Mouse (Mus musculus): ENCODE measurements around the gene 4933417A18Rik. TPM values are rescaled to one million over a fixed set of nuclear protein-coding genes. Genes with fewer than 3 reads are reported as not detected.
"Not testable (repeated sequence)": the region's sequence is repeated elsewhere in the genome, so short reads cannot be mapped to it uniquely, and the experiment has no call there.

4933417A18Rik gene
- not detected for total RNA-seq (2022)

- no peak for DNase-seq (ENCODE audit: low spot score)
These were observed at the start of gene 4933417A18Rik, which contains the start of gene Fam217a for GRCm38 (mm10) chr13:34924210-34924609. 4933417A18Rik (plus strand) TSS chr13:34924409. Fam217a (minus strand) TSS chr13:34924310.

GRCm38 (mm10) chr13:34874736-34875135 lies 49.5 kb upstream of the 4933417A18Rik start:
- DNase-seq (ENCODE audit: low spot score): not testable (repeated sequence)

GRCm38 (mm10) chr13:34875166-34875710 lies 49.0 kb upstream of the 4933417A18Rik start, which contains the start of gene Prpf4b:
Prpf4b (plus strand) TSS chr13:34875302.
- DNase-seq (ENCODE audit: low spot score): peak; percentile 93

GRCm38 (mm10) chr13:34875741-34876445 lies 48.3 kb upstream of the 4933417A18Rik start:
- peak; percentile 35 for DNase-seq (ENCODE audit: low spot score)

- no peak for DNase-seq (ENCODE audit: low spot score)
These were observed 47.7 kb upstream of the 4933417A18Rik start for GRCm38 (mm10) chr13:34876481-34876880.

- no peak for DNase-seq (ENCODE audit: low spot score)
These were observed 31.3 kb upstream of the 4933417A18Rik start for GRCm38 (mm10) chr13:34892871-34893270.

- DNase-seq (ENCODE audit: low spot score): no peak
These were observed 9.6 kb upstream of the 4933417A18Rik start for GRCm38 (mm10) chr13:34914614-34915013.

GRCm38 (mm10) chr13:34916520-34917167 lies 7.6 kb upstream of the 4933417A18Rik start:
- no peak for DNase-seq (ENCODE audit: low spot score)

GRCm38 (mm10) chr13:34934931-34935644 lies 10.9 kb downstream of the 4933417A18Rik start:
- no peak for DNase-seq (ENCODE audit: low spot score)

- no peak for DNase-seq (ENCODE audit: low spot score)
These were observed 18.2 kb downstream of the 4933417A18Rik start for GRCm38 (mm10) chr13:34942370-34942769.

- not testable (repeated sequence) for DNase-seq (ENCODE audit: low spot score)
These were observed 27.2 kb downstream of the 4933417A18Rik start for GRCm38 (mm10) chr13:34951437-34951836.

GRCm38 (mm10) chr13:34956901-34957300 lies 32.7 kb downstream of the 4933417A18Rik start:
- no peak for DNase-seq (ENCODE audit: low spot score)

- DNase-seq (ENCODE audit: low spot score): not testable (repeated sequence)
These were observed 33.9 kb downstream of the 4933417A18Rik start for GRCm38 (mm10) chr13:34958158-34958557.

GRCm38 (mm10) chr13:34960996-34961770 lies 37.0 kb downstream of the 4933417A18Rik start:
- DNase-seq (ENCODE audit: low spot score): no peak

GRCm38 (mm10) chr13:34963511-34964397 lies 39.5 kb downstream of the 4933417A18Rik start, which contains the start of gene Eci3:
Eci3 (minus strand) TSS chr13:34963810.
- DNase-seq (ENCODE audit: low spot score): peak; percentile 36

GRCm38 (mm10) chr13:34964419-34964818 lies 40.2 kb downstream of the 4933417A18Rik start:
- no peak for DNase-seq (ENCODE audit: low spot score)

GRCm38 (mm10) chr13:34964866-34965265 lies 40.7 kb downstream of the 4933417A18Rik start:
- no peak for DNase-seq (ENCODE audit: low spot score)

- not testable (repeated sequence) for DNase-seq (ENCODE audit: low spot score)
These were observed 41.4 kb downstream of the 4933417A18Rik start for GRCm38 (mm10) chr13:34965647-34966046.

- DNase-seq (ENCODE audit: low spot score): not testable (repeated sequence)
These were observed 48.2 kb downstream of the 4933417A18Rik start for GRCm38 (mm10) chr13:34972456-34972855.

GRCm38 (mm10) chr13:34973149-34973548 lies 48.9 kb downstream of the 4933417A18Rik start:
- no peak for DNase-seq (ENCODE audit: low spot score)

Data from heart, adult 8-10 months (tissue).